Mouse (Mus musculus) small intestine, adult 2 months (tissue): Measurements from ENCODE around the gene Ryr2. TPM values are rescaled to one million over a fixed set of nuclear protein-coding genes. Genes with fewer than 3 reads are reported as not detected.

Source experiments
- H3K27ac ChIP-seq: fragments of 200-500 bp; 2 replicates; pipeline ENCODE4 v1.5.1; 2012; ENCODE audit warnings: low read depth, low read length, control low read depth, inconsistent platforms; ENCODE audit not compliant: insufficient read depth
- H3K27me3 ChIP-seq: fragments of 200-500 bp; 2 replicates; pipeline ENCODE4 v1.6.1; 2012; ENCODE audit warnings: mild to moderate bottlenecking, moderate library complexity, low read length, inconsistent platforms; ENCODE audit not compliant: control insufficient read depth, insufficient read depth
- H3K36me3 ChIP-seq: fragments of 200-500 bp; 2 replicates; pipeline ENCODE4 v1.6.1; 2012; ENCODE audit warnings: mild to moderate bottlenecking, low read length, control low read depth, inconsistent platforms; ENCODE audit not compliant: control insufficient read depth, insufficient read depth
- H3K4me1 ChIP-seq: fragments of 200-500 bp; 2 replicates; pipeline ENCODE4 v1.6.1; 2012; ENCODE audit warnings: low read length, inconsistent platforms, mixed read lengths; ENCODE audit not compliant: control insufficient read depth, insufficient read depth, insufficient read length
- H3K4me3 ChIP-seq: fragments of 200-500 bp; 2 replicates; pipeline ENCODE4 v1.5.1; 2012; ENCODE audit warnings: low read depth, mild to moderate bottlenecking, control low read depth, inconsistent platforms, low read length, moderate library complexity
- CTCF ChIP-seq: fragments of 200-500 bp; IDR thresholded peaks from 2 replicates; pipeline ENCODE4 v1.5.1; 2012; ENCODE audit warnings: low read depth, mild to moderate bottlenecking, control low read depth, inconsistent platforms, low read length, moderate library complexity, mixed read lengths; ENCODE audit not compliant: insufficient replicate concordance, insufficient read length; ENCODE audit errors: extremely low read depth
- POLR2A ChIP-seq: fragments of 200-500 bp; IDR thresholded peaks from 2 replicates; pipeline ENCODE4 v1.6.1; 2012; ENCODE audit warnings: low read depth, mild to moderate bottlenecking, control low read depth, inconsistent platforms, low read length, moderate library complexity
- WGBS: fragments of 180-500 bp; shearing (Covaris S2); methylation state at CpG from one replicate; pipeline ENCODE4 v1.1.7; 2018; 5-methylcytosine and 5-hydroxymethylcytosine counted together
- polyA plus RNA-seq: library from polyadenylated mRNA; depleted of rRNA; stranded (reverse); fragments of >200 nt; gene quantifications from 2 replicates; pipeline ENCODE4 v1.2.3, GENCODE M21; 2012

Ryr2 gene
- polyA plus RNA-seq, 1 experiment, result 0.37 TPM

GRCm38 (mm10) chr13:11882359-11882758, 224.4 kb downstream of the Ryr2 start:
- no peak for TF ChIP-seq POLR2A
- no peak for TF ChIP-seq CTCF
- Histone ChIP-seq H3K27me3 (no peaks in the 10 kb centered on the region), H3K4me3 (no peak overlapping the region), H3K36me3 (no peaks in the 10 kb centered on the region), H3K27ac (no peak overlapping the region), H3K4me1 (no peaks in the 10 kb centered on the region)
- 88% methylated on average over 4 of the region's 4 CpGs for WGBS

GRCm38 (mm10) chr13:11880503-11881227, 226.1 kb downstream of the Ryr2 start:
- Histone ChIP-seq H3K27ac (no peak overlapping the region), H3K4me1 (no peaks in the 10 kb centered on the region), H3K4me3 (no peak overlapping the region), H3K36me3 (no peaks in the 10 kb centered on the region), H3K27me3 (no peaks in the 10 kb centered on the region)
- no peak for TF ChIP-seq POLR2A
- no peak for TF ChIP-seq CTCF
- WGBS, result 78% methylated on average over 10 of the region's 10 CpGs

- H3K36me3 ChIP-seq, result no peaks in the 10 kb centered on the region
- no peaks in the 10 kb centered on the region for H3K27me3 ChIP-seq
- H3K27ac ChIP-seq, result no peak overlapping the region
- WGBS, result 79% methylated on average over 3 of the region's 3 CpGs
- H3K4me3 ChIP-seq, result no peak overlapping the region
- no peaks in the 10 kb centered on the region for H3K4me1 ChIP-seq
- TF ChIP-seq POLR2A (no peak), CTCF (no peak)
These were observed 227.7 kb downstream of the Ryr2 start for GRCm38 (mm10) chr13:11879037-11879436.

- WGBS, result 3% methylated on average over 1 of the region's 1 CpGs
- Histone ChIP-seq H3K27me3 (no peaks in the 10 kb centered on the region), H3K4me3 (no peak overlapping the region), H3K4me1 (no peaks in the 10 kb centered on the region), H3K27ac (no peak overlapping the region), H3K36me3 (no peaks in the 10 kb centered on the region)
- TF ChIP-seq POLR2A (no peak), CTCF (no peak)
These were observed 231.9 kb downstream of the Ryr2 start for GRCm38 (mm10) chr13:11874852-11875251.

GRCm38 (mm10) chr13:11869971-11870370, 236.8 kb downstream of the Ryr2 start:
- 76% methylated on average over 1 of the region's 1 CpGs for WGBS

GRCm38 (mm10) chr13:11869486-11869885, 237.3 kb downstream of the Ryr2 start:
- Histone ChIP-seq H3K4me3 (no peak overlapping the region), H3K36me3 (no peaks in the 10 kb centered on the region), H3K27ac (no peak overlapping the region), H3K4me1 (no peaks in the 10 kb centered on the region), H3K27me3 (no peaks in the 10 kb centered on the region)
- WGBS, result 72% methylated on average over 2 of the region's 2 CpGs
- TF ChIP-seq POLR2A (no peak), CTCF (no peak)

More at GRCm38 (mm10) chr13:11869971-11870370, 236.8 kb downstream of the Ryr2 start:
- Histone ChIP-seq H3K4me3 (no peak overlapping the region), H3K27ac (no peak overlapping the region), H3K4me1 (no peaks in the 10 kb centered on the region), H3K36me3 (no peaks in the 10 kb centered on the region), H3K27me3 (no peaks in the 10 kb centered on the region)
- no peak for TF ChIP-seq POLR2A
- no peak for TF ChIP-seq CTCF

GRCm38 (mm10) chr13:11868979-11869378, 237.8 kb downstream of the Ryr2 start:
- Histone ChIP-seq H3K36me3 (no peaks in the 10 kb centered on the region), H3K4me3 (no peak overlapping the region), H3K27me3 (no peaks in the 10 kb centered on the region), H3K4me1 (no peaks in the 10 kb centered on the region), H3K27ac (no peak overlapping the region)
- 74% methylated on average over 2 of the region's 2 CpGs for WGBS
- TF ChIP-seq POLR2A, result no peak
- no peak for TF ChIP-seq CTCF
